Mouse (Mus musculus) bone marrow macrophage, adult 2 months (primary cell): ENCODE data around the gene Aldh8a1.

ENCODE experiments used
- CTCF ChIP-seq: IDR thresholded peaks from 2 replicates; pipeline ENCODE4 v1.5.1; 2012; ENCODE audit warnings: low read depth, mild to moderate bottlenecking, low read length, moderate library complexity
- POLR2A ChIP-seq: IDR thresholded peaks from 2 replicates; pipeline ENCODE4 v1.6.1; 2012; ENCODE audit warnings: mild to moderate bottlenecking, low read depth, low read length, borderline replicate concordance

- TF ChIP-seq CTCF (no peak), POLR2A (no peak)
These were observed 18.0 kb upstream of the Aldh8a1 start for GRCm38 (mm10) chr10:21359086-21359485.
